Mouse (Mus musculus): Measurements from ENCODE around the gene Rab3il1. TPM values are rescaled to one million over a fixed set of nuclear protein-coding genes. Genes with fewer than 3 reads are reported as not detected.
"Not testable (repeated sequence)": the region's sequence is repeated elsewhere in the genome, so short reads cannot be mapped to it uniquely, and the experiment has no call there.

The Rab3il1 gene
- total RNA-seq (2021), result 10 to 100 TPM in 1 of 2 experiments, 1 to 10 TPM in 1; 8.9 to 12.8 TPM
- long read RNA-seq, experiment 1, full-length matches to known transcripts, result 10 of 14 reads
- long read RNA-seq, experiment 1, partial matches to known transcripts, result 0 of 14 reads
- long read RNA-seq, experiment 1, other reads (novel, unspliced or antisense), result 4 of 14 reads
- long read RNA-seq, experiment 2, full-length matches to known transcripts, result 7 of 9 reads
- long read RNA-seq, experiment 2, partial matches to known transcripts, result 1 of 9 reads
- long read RNA-seq, experiment 2, other reads (novel, unspliced or antisense), result 1 of 9 reads

- no peak for DNase-seq (ENCODE audit: low spot score in 2 of 2)
Observed at GRCm38 (mm10) chr19:10001206-10001969, at the start of gene Rab3il1, which contains the start of gene Best1. Gene Rab3il1 (plus strand): TSS chr19:10001669. Gene Best1 (minus strand): TSS chr19:10001633.

DNA sequence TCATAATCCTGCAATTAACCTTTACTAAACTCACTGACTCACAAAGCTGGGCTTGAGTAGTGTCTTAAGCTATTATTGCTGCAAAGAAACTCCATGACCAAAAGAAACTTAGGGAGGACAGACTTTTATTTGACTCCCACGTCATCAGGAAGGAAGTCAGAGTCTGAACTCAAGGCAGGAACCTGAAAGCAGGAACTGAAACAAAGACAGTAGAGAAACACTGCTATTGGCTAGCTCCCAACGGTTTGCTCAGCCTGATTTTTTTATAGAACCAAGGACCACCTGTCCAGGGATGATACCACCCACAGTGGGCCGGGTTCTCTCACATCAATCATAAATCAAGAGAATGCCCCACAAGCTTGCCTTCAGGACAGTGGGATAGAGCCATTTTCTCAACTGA, 49.1 kb upstream of the Rab3il1 start:
- no peak for DNase-seq (ENCODE audit: low spot score in 2 of 2)

DNA sequence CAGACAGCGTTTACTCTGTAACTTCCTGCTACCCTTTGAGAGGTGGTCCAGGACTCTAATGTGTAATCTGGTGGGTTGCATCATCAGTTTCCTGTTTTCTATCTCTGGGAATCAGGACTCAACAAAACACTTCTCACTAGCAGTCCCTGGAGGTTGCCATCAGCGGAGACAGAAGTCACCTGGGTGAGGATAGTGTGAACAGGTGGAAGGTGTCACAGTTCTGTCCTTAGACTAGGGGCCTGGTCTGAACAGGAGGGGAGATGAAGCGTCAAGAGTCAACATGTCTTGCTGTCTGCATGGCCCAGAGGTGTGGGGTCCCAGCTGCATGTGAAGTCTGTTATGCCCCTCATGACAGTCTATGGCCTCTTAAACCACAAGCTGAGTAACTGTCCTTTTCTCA, 48.6 kb upstream of the Rab3il1 start:
- DNase-seq (ENCODE audit: low spot score in 2 of 2), result no peak

- peak in 1 of 2 experiments; percentile 78 for DNase-seq (ENCODE audit: low spot score in 2 of 2)
Observed at GRCm38 (mm10) chr19:9954055-9954810, 47.2 kb upstream of the Rab3il1 start.

DNA sequence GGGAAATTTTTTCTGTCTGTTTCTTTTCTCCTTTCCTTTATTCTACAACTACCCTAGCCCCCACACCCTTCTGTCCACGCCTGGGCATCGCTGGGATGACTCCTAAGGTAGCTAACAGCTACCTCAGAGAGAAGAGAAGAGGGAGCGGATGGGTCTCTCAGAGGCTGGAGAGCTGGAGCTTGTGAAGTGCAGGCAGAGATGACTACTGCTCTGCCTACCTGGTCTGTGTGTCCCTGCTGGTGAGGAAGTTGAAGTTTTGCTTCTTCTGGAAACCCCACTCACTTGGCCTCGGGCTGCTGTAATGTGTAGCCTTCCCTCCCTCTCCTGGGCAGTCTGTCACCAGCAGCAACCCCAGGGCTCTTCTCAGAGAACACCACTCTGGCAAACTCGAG, 46.7 kb upstream of the Rab3il1 start:
- DNase-seq (ENCODE audit: low spot score in 2 of 2), result no peak

GRCm38 (mm10) chr19:9955438-9955837, 46.0 kb upstream of the Rab3il1 start:
- no peak for DNase-seq (ENCODE audit: low spot score in 2 of 2)

DNA sequence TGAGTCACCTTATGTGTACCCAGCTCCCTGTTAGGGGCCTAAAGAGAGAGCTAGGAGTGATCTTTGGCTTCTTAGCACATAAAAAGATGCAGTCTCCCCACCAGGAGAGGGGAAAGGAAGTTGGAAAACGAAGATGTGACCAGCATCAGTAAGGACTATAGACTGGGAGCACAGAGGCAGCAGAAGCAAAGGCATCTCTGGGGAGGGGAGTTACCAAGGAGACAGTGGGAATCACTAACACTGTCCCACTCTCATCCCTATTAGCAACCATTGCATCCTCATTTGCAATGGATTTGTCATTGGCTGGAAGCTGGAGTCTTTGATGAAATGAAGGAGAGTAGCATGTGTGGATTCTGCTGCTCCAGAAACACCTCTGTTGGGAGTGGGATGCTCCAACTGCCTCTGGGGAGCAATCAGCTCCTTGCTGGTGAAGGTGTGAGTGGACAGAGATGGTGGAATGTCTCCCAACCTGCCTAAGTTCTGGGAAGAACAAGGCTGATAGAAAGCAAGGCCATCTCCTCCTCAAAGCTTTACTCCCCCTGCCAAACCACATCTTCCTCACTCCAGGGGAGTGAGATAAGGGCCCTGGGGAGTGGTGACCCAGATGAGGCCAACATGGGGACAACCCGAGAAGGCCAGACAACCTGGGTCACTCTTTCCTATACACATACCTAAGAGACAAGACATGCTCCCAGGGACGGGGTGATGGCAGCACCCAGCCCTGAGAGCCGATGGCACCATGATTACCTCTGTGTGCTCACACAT, 44.7 kb upstream of the Rab3il1 start:
- DNase-seq (ENCODE audit: low spot score in 2 of 2), result no peak

GRCm38 (mm10) chr19:9957965-9958364, 43.5 kb upstream of the Rab3il1 start:
- no peak for DNase-seq (ENCODE audit: low spot score in 2 of 2)

DNA sequence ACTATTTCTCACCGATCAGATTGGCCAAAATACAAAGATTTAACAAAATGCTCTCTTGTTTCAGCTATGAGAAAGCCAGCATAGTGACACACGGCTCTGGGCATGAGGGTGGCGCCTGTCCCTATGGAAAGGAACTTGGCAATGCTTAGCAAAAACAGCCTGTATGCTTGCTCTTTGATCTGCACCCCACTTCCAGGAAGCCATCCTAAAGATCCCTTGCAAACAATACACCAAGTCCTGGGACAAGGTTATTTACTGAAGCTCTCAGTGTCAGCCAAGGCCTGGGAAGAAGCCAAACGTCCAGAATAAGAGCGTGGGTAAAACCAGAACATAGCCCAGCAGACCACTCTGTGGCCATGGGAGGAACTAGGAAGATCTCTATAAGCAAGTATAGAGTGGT, 40.7 kb upstream of the Rab3il1 start:
- no peak for DNase-seq (ENCODE audit: low spot score in 2 of 2)

DNA sequence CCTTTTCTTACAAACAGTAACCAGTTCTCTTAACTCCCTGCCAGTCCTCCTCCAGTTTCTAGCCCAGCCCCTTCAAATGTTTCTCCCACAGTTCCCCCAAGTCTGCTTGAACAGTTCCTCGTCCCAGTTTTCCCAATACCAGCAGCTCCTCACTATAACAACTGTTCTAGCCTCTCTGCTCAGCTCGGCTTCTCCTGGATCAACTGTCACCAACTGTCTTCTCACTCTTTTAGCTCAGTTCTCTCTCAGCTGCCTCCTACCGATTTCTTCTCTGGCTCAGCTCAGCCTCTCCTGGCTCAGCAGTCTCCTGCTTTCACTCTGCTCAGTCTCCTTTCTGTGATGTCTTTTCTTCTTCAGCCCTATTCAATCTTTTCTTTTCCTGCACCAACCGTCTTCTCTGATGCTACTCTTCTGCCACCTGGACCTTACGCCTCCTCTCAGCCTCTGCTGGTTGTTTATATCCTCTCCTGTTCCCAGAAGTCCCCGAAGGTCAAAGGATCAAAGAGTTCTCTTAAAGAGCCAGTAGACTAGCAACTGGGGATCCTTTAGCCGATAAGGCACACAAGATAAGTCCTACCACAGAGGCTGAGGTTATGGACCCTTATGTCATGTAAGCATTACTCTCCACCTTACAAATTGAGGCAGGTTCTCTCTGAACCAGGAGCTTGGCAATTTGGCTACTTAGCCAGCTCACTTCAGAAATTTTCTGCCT, 37.1 kb upstream of the Rab3il1 start:
- DNase-seq (ENCODE audit: low spot score in 2 of 2), result no peak

DNA sequence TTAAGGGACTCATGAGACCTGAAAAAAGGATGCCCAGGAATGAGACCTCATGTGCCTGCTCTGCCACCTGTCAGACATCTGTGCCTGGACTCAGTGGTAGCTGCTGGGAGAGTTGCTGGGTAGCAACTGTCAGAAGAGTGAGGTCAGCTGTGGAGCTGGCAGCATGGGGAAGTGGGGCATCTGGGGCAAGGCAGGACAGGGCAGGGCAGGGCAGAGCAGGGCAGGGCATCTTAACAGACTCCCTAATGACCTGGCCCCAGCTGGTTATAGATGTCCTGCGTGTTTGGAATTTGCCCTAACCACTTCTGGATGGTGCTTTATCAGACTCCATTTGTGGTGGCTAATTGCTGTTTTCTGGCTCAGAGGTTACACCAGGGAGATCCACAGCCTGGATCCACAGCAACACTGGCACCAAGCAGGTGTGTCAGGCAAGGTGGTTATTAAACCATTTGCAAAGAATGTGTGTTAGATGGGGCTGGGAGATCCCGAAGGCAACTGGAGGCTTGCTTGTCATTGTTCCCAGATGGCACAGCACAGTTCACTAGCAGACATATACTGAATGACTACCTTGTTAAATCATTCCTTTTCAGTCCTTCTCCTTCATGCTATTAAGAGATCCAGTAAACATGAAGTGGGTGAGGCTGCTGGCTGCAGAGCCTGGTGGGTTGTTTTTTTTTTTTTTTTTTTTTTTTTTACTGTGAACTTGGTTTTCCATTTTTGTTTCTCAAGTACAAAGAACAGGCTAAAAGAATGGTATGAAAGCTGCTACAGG, 35.2 kb upstream of the Rab3il1 start:
- no peak for DNase-seq (ENCODE audit: low spot score in 2 of 2)

DNA sequence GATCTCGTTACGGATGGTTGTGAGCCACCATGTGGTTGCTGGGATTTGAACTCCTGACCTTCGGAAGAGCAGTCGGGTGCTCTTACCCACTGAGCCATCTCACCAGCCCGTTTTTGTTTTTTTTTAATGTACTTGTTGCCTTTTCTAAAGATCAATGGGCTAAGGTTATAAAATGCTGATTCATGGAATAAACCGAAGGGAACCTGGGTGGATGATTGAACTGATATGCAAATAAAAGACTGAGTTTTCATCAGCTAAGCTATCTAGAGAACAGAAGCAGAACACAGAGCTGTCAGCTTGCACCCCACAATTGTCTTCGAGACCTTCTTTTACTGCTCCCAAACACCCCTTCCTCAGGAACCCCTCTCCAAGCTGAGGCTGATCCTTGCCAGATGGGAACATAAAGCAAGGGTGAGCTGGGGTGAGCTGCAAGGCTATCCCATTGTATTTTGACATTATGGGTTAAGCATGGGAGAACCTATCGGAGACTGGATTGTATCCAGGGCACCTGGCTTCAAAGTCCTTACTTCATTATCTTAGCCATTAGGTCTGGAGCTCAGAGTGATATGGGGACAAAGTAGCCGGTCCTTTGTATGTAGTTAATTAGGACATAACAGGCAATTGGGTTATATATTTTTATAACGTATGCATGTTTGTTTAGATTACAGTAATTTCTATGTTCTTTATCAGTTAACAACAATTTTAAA, 33.2 kb upstream of the Rab3il1 start:
- DNase-seq (ENCODE audit: low spot score in 2 of 2), result no peak

GRCm38 (mm10) chr19:9974853-9975252, 26.6 kb upstream of the Rab3il1 start:
- DNase-seq (ENCODE audit: low spot score in 2 of 2), result not testable (repeated sequence)

DNA sequence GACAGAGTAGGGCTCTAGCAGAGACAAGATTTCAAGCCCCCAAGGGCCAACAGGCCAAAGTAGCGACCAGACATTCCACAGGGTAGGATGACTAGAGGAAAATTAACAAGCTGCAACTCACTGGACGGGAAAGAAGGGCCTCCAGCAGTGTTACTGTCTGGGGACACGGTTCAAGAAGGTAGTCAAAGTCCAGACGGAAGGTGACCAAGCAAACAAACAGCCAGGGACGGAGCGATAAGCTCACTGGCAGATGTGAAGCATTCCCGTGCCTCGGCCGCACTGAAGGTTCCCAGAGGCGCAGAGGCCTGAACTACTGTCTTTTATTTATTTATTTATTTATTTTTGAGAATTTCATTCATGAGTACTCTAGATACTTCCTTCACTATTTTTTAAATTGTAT, 24.4 kb upstream of the Rab3il1 start:
- no peak for DNase-seq (ENCODE audit: low spot score in 2 of 2)

DNA sequence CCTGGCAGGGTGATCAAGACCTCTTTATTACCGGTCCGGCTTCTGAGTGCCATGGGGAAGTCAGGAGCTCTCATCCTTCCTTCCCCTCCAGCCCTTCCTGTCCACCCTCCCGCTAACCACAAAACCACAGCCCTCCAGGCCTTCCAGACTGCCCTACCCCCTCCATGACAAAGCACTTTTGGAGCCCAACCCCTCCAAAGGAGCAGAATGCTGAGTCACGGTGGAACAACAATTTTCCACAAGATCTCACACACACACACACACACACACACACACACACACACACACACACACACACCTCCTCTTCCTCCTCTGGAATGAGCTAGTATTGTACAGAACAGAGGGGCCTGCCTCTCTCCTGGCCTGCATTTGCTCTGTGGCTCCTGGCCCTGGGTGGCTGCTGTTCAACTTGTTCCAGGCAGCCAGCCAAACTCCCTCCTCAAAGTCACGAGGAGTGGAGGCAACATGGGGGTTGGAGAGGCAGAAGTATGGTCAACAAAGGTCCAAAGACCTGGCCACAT, 23.0 kb upstream of the Rab3il1 start:
- DNase-seq (ENCODE audit: low spot score in 2 of 2), result peak; percentile 75 to 87

GRCm38 (mm10) chr19:9979156-9979555, 22.3 kb upstream of the Rab3il1 start:
- no peak for DNase-seq (ENCODE audit: low spot score in 2 of 2)

- DNase-seq (ENCODE audit: low spot score in 2 of 2), result no peak
Observed at GRCm38 (mm10) chr19:9980258-9980657, 21.2 kb upstream of the Rab3il1 start, which contains the start of gene Fth1. Gene Fth1 (plus strand): TSS chr19:9980598.

DNA sequence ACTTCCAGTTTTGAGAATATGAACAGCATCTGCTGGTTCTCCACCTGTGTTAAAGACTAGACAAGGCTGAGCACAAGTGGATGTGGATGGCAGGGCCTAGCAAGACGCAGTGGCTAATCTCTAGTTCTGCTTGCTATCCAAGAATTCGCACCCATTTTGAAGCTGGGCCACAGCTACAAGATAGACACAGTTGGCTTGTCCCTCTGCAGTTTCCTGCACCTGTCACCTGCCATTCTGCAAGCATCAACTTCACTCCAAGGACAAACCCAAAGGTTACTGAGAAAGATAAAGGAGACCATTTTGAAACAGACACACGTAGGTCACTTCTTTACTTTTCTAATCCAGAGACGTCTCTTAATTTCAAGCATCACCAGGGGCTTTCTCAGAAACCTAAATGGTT, 19.8 kb upstream of the Rab3il1 start:
- DNase-seq (ENCODE audit: low spot score in 2 of 2), result no peak

All from layer of hippocampus, postnatal 14 days (tissue).